15 mouse cellular contexts compared by ENCODE assay signal in genomic region chr11:84413111-84413510, GRCm38 (mm10).
DNase-seq lines count a peak whose midpoint lies in the region; ATAC-seq and TF ChIP-seq lines count a peak whose summit lies in the region.
"Had no signal": no experiment of that assay in that cellular context is flagged by ENCODE, and none has a peak within 500 bp of the region (broad histone marks: within the 10 kb centered on the region; RNA-seq: fewer than 3 reads in every experiment).

No protein-coding gene starts in this region.

- no peak overlapping the region for H3K4me3 ChIP-seq in hindbrain, embryonic 10.5 days
- no peak overlapping the region for H3K4me3 ChIP-seq in hindbrain, embryonic 11.5 days (ENCODE audit: low read depth, low read length)
- peak overlapping the region in 1 of 2 experiments; percentile 2; a peak in 2 of 4 replicates for H3K4me3 ChIP-seq in MEL (ENCODE audit: control insufficient read depth in 1 of 2, insufficient read depth in 1 of 2, low read depth in 2 of 2, low read length in 2 of 2)
- no peak overlapping the region for H3K4me3 ChIP-seq in limb, embryonic 10.5 days
- no peak overlapping the region for H3K4me3 ChIP-seq in midbrain, embryonic 13.5 days (replicated peaks)
- H3K4me3 ChIP-seq in lung, adult 2 months (replicated peaks; ENCODE audit: extremely low read depth, low read depth, low read length) = no peak overlapping the region
- H3K4me3 ChIP-seq: myocyte had no signal

- no peaks in the 10 kb centered on the region for H3K36me3 ChIP-seq in hindbrain, embryonic 10.5 days
- H3K36me3 ChIP-seq in hindbrain, embryonic 11.5 days (ENCODE audit: control insufficient read depth, insufficient read depth, low read length) = no peaks in the 10 kb centered on the region
- H3K36me3 ChIP-seq in MEL (ENCODE audit: control insufficient read depth in 1 of 2, insufficient read depth in 2 of 2, low read length in 2 of 2) = peaks cover 0 to 20% of the 10 kb centered on the region in 2 experiments; a peak in 2 of 4 replicates
- no peaks in the 10 kb centered on the region for H3K36me3 ChIP-seq in limb, embryonic 10.5 days
- no peaks in the 10 kb centered on the region for H3K36me3 ChIP-seq in midbrain, embryonic 13.5 days

- no peak for DNase-seq in hindbrain, embryonic 10.5 days (ENCODE audit: low spot score)
- no peak for DNase-seq in hindbrain, embryonic 11.5 days (ENCODE audit: low spot score)
- peak; percentile 89 for DNase-seq in MEL (ENCODE audit: low read depth, low spot score)
- peak; percentile 47 for DNase-seq in limb, embryonic 10.5 days (ENCODE audit: low spot score)
- no peak for DNase-seq in layer of hippocampus, postnatal 25 days (ENCODE audit: extremely low spot score in 1 of 2, low spot score in 1 of 2)
- no peak for DNase-seq in lung, adult 2 months
- DNase-seq in lung, postnatal 10 days = no peak
- DNase-seq: adrenal gland, postnatal 25 days; cerebellum, adult 18-20 months; heart, postnatal 10 days; kidney, adult 2 months; right cerebral cortex, adult 18-20 months; thymus, postnatal 4 days had no signal

- no peaks in the 10 kb centered on the region; the same call in 1 of the 2 replicates for H3K27me3 ChIP-seq in hindbrain, embryonic 10.5 days (ENCODE audit: insufficient read depth, poor library complexity, severe bottlenecking)
- no peaks in the 10 kb centered on the region for H3K27me3 ChIP-seq in hindbrain, embryonic 11.5 days (ENCODE audit: control insufficient read depth, insufficient read depth, low read length)
- H3K27me3 ChIP-seq in MEL (ENCODE audit: control insufficient read depth in 1 of 2, insufficient read depth in 2 of 2, low read length in 2 of 2) = no peaks in the 10 kb centered on the region
- peaks cover 16% of the 10 kb centered on the region for H3K27me3 ChIP-seq in limb, embryonic 10.5 days (ENCODE audit: low read depth, poor library complexity, severe bottlenecking)
- no peaks in the 10 kb centered on the region for H3K27me3 ChIP-seq in midbrain, embryonic 13.5 days

- no peak overlapping the region for H3K9ac ChIP-seq in hindbrain, embryonic 11.5 days (ENCODE audit: low read depth, low read length)
- H3K9ac ChIP-seq in MEL (ENCODE audit: control insufficient read depth, low read depth, low read length, poor library complexity, severe bottlenecking) = peak overlapping the region; percentile 57
- no peak overlapping the region for H3K9ac ChIP-seq in midbrain, embryonic 13.5 days (replicated peaks)

- peaks cover 39% of the 10 kb centered on the region for H3K4me1 ChIP-seq in hindbrain, embryonic 10.5 days (replicated peaks)
- no peaks in the 10 kb centered on the region for H3K4me1 ChIP-seq in hindbrain, embryonic 11.5 days (replicated peaks; ENCODE audit: control insufficient read depth, insufficient read depth, low read length)
- peaks cover 21 to 41% of the 10 kb centered on the region in 2 experiments for H3K4me1 ChIP-seq in MEL (ENCODE audit: control insufficient read depth in 1 of 2, insufficient read depth in 2 of 2, low read length in 2 of 2)
- H3K4me1 ChIP-seq in limb, embryonic 10.5 days = peaks cover 35% of the 10 kb centered on the region
- peaks cover 39% of the 10 kb centered on the region for H3K4me1 ChIP-seq in midbrain, embryonic 13.5 days (replicated peaks)
- H3K4me1 ChIP-seq in lung, adult 2 months (ENCODE audit: control insufficient read depth, insufficient read depth, low read length) = no peaks in the 10 kb centered on the region

- no peak for TF ChIP-seq POLR2A in MEL (IDR thresholded peaks at IDR 0.05; ENCODE audit: control insufficient read depth in 1 of 2, insufficient read depth in 1 of 2, low read depth in 1 of 2, low read length in 2 of 2, poor library complexity in 1 of 2)
- no peak for TF ChIP-seq POLR2A in lung, adult 2 months (IDR thresholded peaks at IDR 0.05; ENCODE audit: borderline replicate concordance, extremely low read depth, low read depth, low read length)

- peak; percentile 88 to 95 for TF ChIP-seq EP300 in MEL (IDR thresholded peaks at IDR 0.05; ENCODE audit: low read depth in 1 of 2, low read length in 2 of 2)

- H3K4me2 ChIP-seq in hindbrain, embryonic 11.5 days (replicated peaks; ENCODE audit: low read depth, low read length) = no peak overlapping the region
- no peak overlapping the region for H3K4me2 ChIP-seq in midbrain, embryonic 13.5 days (replicated peaks)

- H3K79me2 ChIP-seq in MEL (ENCODE audit: control insufficient read depth, insufficient read depth, low read length, poor library complexity) = no peaks in the 10 kb centered on the region

- TF ChIP-seq CTCF in MEL (IDR thresholded peaks at IDR 0.05 in 2 of 3, conservative IDR thresholded peaks at IDR 0.05 in 1 of 3; ENCODE audit: control insufficient read depth in 1 of 3, insufficient read depth in 1 of 3, low read depth in 2 of 3, low read length in 3 of 3, poor library complexity in 1 of 3, severe bottlenecking in 1 of 3) = no peak
- TF ChIP-seq CTCF in lung, adult 2 months (IDR thresholded peaks at IDR 0.05; ENCODE audit: insufficient read depth, low read length) = no peak

- peak overlapping the region; percentile 17; the same call in 1 of the 2 replicates for H3K27ac ChIP-seq in hindbrain, embryonic 10.5 days
- no peak overlapping the region for H3K27ac ChIP-seq in hindbrain, embryonic 11.5 days (ENCODE audit: low read depth, low read length)
- H3K27ac ChIP-seq in MEL (ENCODE audit: control insufficient read depth, low read depth, low read length) = peak overlapping the region; percentile 71
- H3K27ac ChIP-seq in limb, embryonic 10.5 days = peak overlapping the region; percentile 68
- peak overlapping the region; percentile 37; the same call in 1 of the 2 replicates for H3K27ac ChIP-seq in midbrain, embryonic 13.5 days

- 76% methylated on average over 6 of the region's 6 CpGs for WGBS in hindbrain, embryonic 10.5 days
- WGBS in hindbrain, embryonic 11.5 days = 67% methylated on average over 6 of the region's 6 CpGs
- 65% methylated on average over 6 of the region's 6 CpGs for WGBS in limb, embryonic 10.5 days
- 30% methylated on average over 6 of the region's 6 CpGs for WGBS in midbrain, embryonic 13.5 days
- WGBS in lung, adult 2 months = 64% methylated on average over 6 of the region's 6 CpGs

- TF ChIP-seq RAD21 in MEL (IDR thresholded peaks at IDR 0.05; ENCODE audit: low read depth, low read length) = no peak

- ATAC-seq in hindbrain, embryonic 11.5 days (ENCODE audit: low FRiP score) = no peak
- 0 out of 2 replicates have a peak, but pooled peaks have one; percentile 31 for ATAC-seq in midbrain, embryonic 13.5 days

- H3K9me3 ChIP-seq in hindbrain, embryonic 10.5 days = no peaks in the 10 kb centered on the region
- no peaks in the 10 kb centered on the region for H3K9me3 ChIP-seq in hindbrain, embryonic 11.5 days (ENCODE audit: control insufficient read depth, low read length)
- H3K9me3 ChIP-seq in MEL (replicated peaks; ENCODE audit: insufficient read depth, low read length) = no peaks in the 10 kb centered on the region
- H3K9me3 ChIP-seq in limb, embryonic 10.5 days (replicated peaks) = no peaks in the 10 kb centered on the region
- H3K9me3 ChIP-seq in midbrain, embryonic 13.5 days = no peaks in the 10 kb centered on the region

TF ChIP-seq in MEL, 35 proteins besides CTCF, POLR2A, EP300 and RAD21 (continues in another document):
- TF ChIP-seq GATA1 (IDR thresholded peaks at IDR 0.05; ENCODE audit: low read depth, low read length) = peak; percentile 93
- TF ChIP-seq ZC3H11A (IDR thresholded peaks at IDR 0.05; ENCODE audit: low read depth, low read length) = no peak
- TF ChIP-seq GABPA (IDR thresholded peaks at IDR 0.05; ENCODE audit: low read depth, low read length) = no peak
- TF ChIP-seq UBTF (IDR thresholded peaks at IDR 0.05; ENCODE audit: borderline replicate concordance, insufficient read depth, low read depth, low read length) = no peak
- peak; percentile 63 for TF ChIP-seq SIN3A (IDR thresholded peaks at IDR 0.05; ENCODE audit: low read length)
- no peak for TF ChIP-seq ZKSCAN1 (IDR thresholded peaks at IDR 0.05; ENCODE audit: low read depth, low read length)
- TF ChIP-seq E2F4 (IDR thresholded peaks at IDR 0.05; ENCODE audit: borderline replicate concordance, low read depth, low read length) = no peak
- no peak for TF ChIP-seq CHD2 (IDR thresholded peaks at IDR 0.05; ENCODE audit: low read length)
- peak; percentile 4; the same call in 1 of the 2 replicates for TF ChIP-seq MYB (IDR thresholded peaks at IDR 0.05; ENCODE audit: low read depth, low read length)
- peak; percentile 61 for TF ChIP-seq HCFC1 (IDR thresholded peaks at IDR 0.05; ENCODE audit: low read depth, low read length)
- no peak for TF ChIP-seq CHD1 (IDR thresholded peaks at IDR 0.05; ENCODE audit: low read depth, low read length)
- TF ChIP-seq JUND (IDR thresholded peaks at IDR 0.05; ENCODE audit: low read depth, low read length) = no peak
- TF ChIP-seq MAZ (IDR thresholded peaks at IDR 0.05; ENCODE audit: low read depth, low read length) = peak; percentile 87
- 0 out of 2 replicates have a peak, but pooled peaks have one; percentile 55 for TF ChIP-seq TBP (IDR thresholded peaks at IDR 0.05; ENCODE audit: low read depth, low read length)
- no peak for TF ChIP-seq KAT2A (conservative IDR thresholded peaks at IDR 0.05; ENCODE audit: low read depth, low read length)
- no peak for TF ChIP-seq MEF2A (IDR thresholded peaks at IDR 0.05; ENCODE audit: extremely low read depth, insufficient replicate concordance, low read depth, low read length, poor library complexity, severe bottlenecking)
- no peak for TF ChIP-seq USF2 (IDR thresholded peaks at IDR 0.05; ENCODE audit: borderline replicate concordance in 1 of 2, insufficient read depth in 1 of 2, low read depth in 1 of 2, low read length in 2 of 2)
- no peak for TF ChIP-seq POLR2AphosphoS5 (IDR thresholded peaks at IDR 0.05; ENCODE audit: borderline replicate concordance, low read depth, low read length)
- no peak for TF ChIP-seq NRF1 (IDR thresholded peaks at IDR 0.05; ENCODE audit: insufficient read depth, low read depth, low read length, poor library complexity, severe bottlenecking)
- 0 out of 2 replicates have a peak, but pooled peaks have one; percentile 39 for TF ChIP-seq BHLHE40 (IDR thresholded peaks at IDR 0.05; ENCODE audit: borderline replicate concordance, low read depth, low read length)
- peak; percentile 69; the same call in 1 of the 2 replicates for TF ChIP-seq RCOR1 (IDR thresholded peaks at IDR 0.05; ENCODE audit: low read depth, low read length)
- no peak; the same call in 1 of the 2 replicates for TF ChIP-seq SMC3 (IDR thresholded peaks at IDR 0.05; ENCODE audit: low read depth, low read length)
- no peak for TF ChIP-seq MAX (IDR thresholded peaks at IDR 0.05; ENCODE audit: low read length)
- peak; percentile 82 for TF ChIP-seq TAL1 (IDR thresholded peaks at IDR 0.05; ENCODE audit: low read length)
- no peak for TF ChIP-seq ZMIZ1 (IDR thresholded peaks at IDR 0.05; ENCODE audit: low read depth, low read length)
- 0 out of 2 replicates have a peak, but pooled peaks have one; percentile 42 for TF ChIP-seq NELFE (IDR thresholded peaks at IDR 0.05; ENCODE audit: low read depth, low read length)
- TF ChIP-seq USF1 (IDR thresholded peaks at IDR 0.05; ENCODE audit: low read depth, low read length) = no peak

Comparison
In these comparisons a context has a peak if more than half of its experiments do, and no peak if none do; other contexts are left out.
1. DNase-seq: peak in MEL (single experiment) and limb, embryonic 10.5 days (single experiment); none in hindbrain, embryonic 10.5 days (single experiment), hindbrain, embryonic 11.5 days (single experiment), layer of hippocampus, postnatal 25 days (0 of 2), lung, adult 2 months (single experiment) and lung, postnatal 10 days (single experiment).